Mouse (Mus musculus): ENCODE measurements around the gene Frem2. TPM values are rescaled to one million over a fixed set of nuclear protein-coding genes. Genes with fewer than 3 reads are reported as not detected.

Frem2 gene
- polyA plus RNA-seq (2012; rRNA removed): 0.81 and 0.99 TPM in 2 replicates

- H3K36me3 ChIP-seq (ENCODE audit: control insufficient read depth, insufficient read depth, low read length): no peaks in the 10 kb centered on the region
- peaks cover 8% of the 10 kb centered on the region; the same call in 1 of the 2 replicates for H3K27me3 ChIP-seq (ENCODE audit: control insufficient read depth, insufficient read depth, low read length)
- 2% methylated on average over 34 of the region's 34 CpGs for WGBS
- no peak for DNase-seq
- H3K27ac ChIP-seq (ENCODE audit: control insufficient read depth, insufficient read depth, low read length): no peak within 1 kb of the TSS
- TF ChIP-seq CTCF (IDR thresholded peaks at IDR 0.05; ENCODE audit: borderline replicate concordance, control insufficient read depth, extremely low read depth, insufficient read depth, low read length, poor library complexity): no peak
- no peak for TF ChIP-seq POLR2A (IDR thresholded peaks at IDR 0.05; ENCODE audit: control insufficient read depth, extremely low read depth, insufficient read depth, low read length, poor library complexity)
- no peaks in the 10 kb centered on the region for H3K4me1 ChIP-seq (replicated peaks; ENCODE audit: control insufficient read depth, insufficient read depth, low read length)
- H3K4me3 ChIP-seq (ENCODE audit: control insufficient read depth, insufficient read depth, low read length): peak within 1 kb of the TSS; percentile 8; the same call in 1 of the 2 replicates
Observed at GRCm38 (mm10) chr3:53656878-53657561, at the start of gene Frem2. Gene Frem2 (minus strand): TSS chr3:53657355.

GRCm38 (mm10) chr3:53705992-53706495, 48.9 kb upstream of the Frem2 start:
- TF ChIP-seq POLR2A (IDR thresholded peaks at IDR 0.05; ENCODE audit: control insufficient read depth, extremely low read depth, insufficient read depth, low read length, poor library complexity) (no peak), CTCF (IDR thresholded peaks at IDR 0.05; ENCODE audit: borderline replicate concordance, control insufficient read depth, extremely low read depth, insufficient read depth, low read length, poor library complexity) (no peak)
- Histone ChIP-seq H3K4me3 (ENCODE audit: control insufficient read depth, insufficient read depth, low read length) (no peak overlapping the region), H3K4me1 (replicated peaks; ENCODE audit: control insufficient read depth, insufficient read depth, low read length) (no peaks in the 10 kb centered on the region), H3K27me3 (ENCODE audit: control insufficient read depth, insufficient read depth, low read length) (no peaks in the 10 kb centered on the region), H3K36me3 (ENCODE audit: control insufficient read depth, insufficient read depth, low read length) (no peaks in the 10 kb centered on the region), H3K27ac (ENCODE audit: control insufficient read depth, insufficient read depth, low read length) (no peak overlapping the region)
- 89% methylated on average over 6 of the region's 6 CpGs for WGBS
- DNase-seq: no peak

GRCm38 (mm10) chr3:53703126-53703505, 46.0 kb upstream of the Frem2 start:
- Histone ChIP-seq H3K36me3 (ENCODE audit: control insufficient read depth, insufficient read depth, low read length) (no peaks in the 10 kb centered on the region), H3K4me1 (replicated peaks; ENCODE audit: control insufficient read depth, insufficient read depth, low read length) (no peaks in the 10 kb centered on the region), H3K4me3 (ENCODE audit: control insufficient read depth, insufficient read depth, low read length) (no peak overlapping the region), H3K27ac (ENCODE audit: control insufficient read depth, insufficient read depth, low read length) (no peak overlapping the region), H3K27me3 (ENCODE audit: control insufficient read depth, insufficient read depth, low read length) (no peaks in the 10 kb centered on the region)
- TF ChIP-seq CTCF (IDR thresholded peaks at IDR 0.05; ENCODE audit: borderline replicate concordance, control insufficient read depth, extremely low read depth, insufficient read depth, low read length, poor library complexity) (no peak), POLR2A (IDR thresholded peaks at IDR 0.05; ENCODE audit: control insufficient read depth, extremely low read depth, insufficient read depth, low read length, poor library complexity) (no peak)
- no peak for DNase-seq
- WGBS: 86% methylated on average over 8 of the region's 8 CpGs

DNA sequence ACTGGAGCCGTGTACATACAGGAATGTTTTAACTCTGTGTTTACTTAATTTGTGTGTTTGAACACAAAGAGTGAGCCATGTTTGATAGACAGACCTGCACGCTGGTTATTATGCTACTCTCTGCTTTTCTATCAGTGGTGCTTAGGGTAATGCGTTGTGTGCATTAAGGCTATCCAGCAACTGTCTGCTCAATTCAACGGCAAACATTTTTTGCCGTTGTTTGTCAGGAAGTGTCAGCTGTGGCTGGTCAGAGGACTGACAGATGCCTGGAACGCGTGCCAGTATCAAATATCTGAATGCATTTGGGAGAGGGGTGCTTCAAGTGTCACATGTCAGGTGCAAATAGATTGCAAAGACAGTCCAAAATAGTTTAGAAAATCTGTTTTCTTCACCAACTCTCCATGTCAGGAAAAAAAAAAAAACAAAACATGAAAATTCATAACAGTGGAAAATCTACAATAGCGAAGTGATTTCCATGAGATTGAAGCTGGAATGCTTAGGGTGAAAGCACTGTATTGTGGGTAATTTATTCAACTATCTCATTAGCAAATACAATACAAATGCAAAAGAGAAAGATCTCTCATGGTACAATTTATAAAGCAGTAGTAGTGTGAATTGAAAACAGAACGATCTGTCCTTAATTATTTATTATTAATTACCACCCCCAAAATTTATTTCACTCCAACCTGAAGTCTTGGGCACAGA, 45.4 kb upstream of the Frem2 start:
- no peak overlapping the region for H3K27ac ChIP-seq (ENCODE audit: control insufficient read depth, insufficient read depth, low read length)
- 80% methylated on average over 9 of the region's 9 CpGs for WGBS

DNA sequence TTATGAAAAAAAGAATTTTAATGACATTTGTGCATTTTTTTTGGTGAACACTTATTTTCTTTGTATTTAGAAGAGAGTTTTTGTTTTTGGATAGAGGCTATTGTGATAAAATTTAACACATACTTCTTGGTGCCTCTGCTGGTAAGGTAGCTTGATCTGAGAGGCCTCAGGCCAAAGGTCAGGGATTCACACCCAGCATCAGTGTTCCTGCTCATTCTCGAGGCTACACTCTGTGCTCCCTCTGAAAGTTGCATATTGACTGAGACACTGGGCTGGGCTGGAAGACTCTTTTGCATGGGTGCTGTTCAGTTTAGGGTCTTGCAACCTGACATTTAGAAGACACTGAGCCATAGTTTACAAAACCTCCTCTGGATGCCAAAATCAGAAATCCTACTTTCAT, 44.8 kb upstream of the Frem2 start:
- DNase-seq: no peak
- TF ChIP-seq POLR2A (IDR thresholded peaks at IDR 0.05; ENCODE audit: control insufficient read depth, extremely low read depth, insufficient read depth, low read length, poor library complexity) (no peak), CTCF (IDR thresholded peaks at IDR 0.05; ENCODE audit: borderline replicate concordance, control insufficient read depth, extremely low read depth, insufficient read depth, low read length, poor library complexity) (no peak)
- WGBS: 63% methylated on average over 1 of the region's 1 CpGs
- Histone ChIP-seq H3K27me3 (ENCODE audit: control insufficient read depth, insufficient read depth, low read length) (no peaks in the 10 kb centered on the region), H3K36me3 (ENCODE audit: control insufficient read depth, insufficient read depth, low read length) (no peaks in the 10 kb centered on the region), H3K4me3 (ENCODE audit: control insufficient read depth, insufficient read depth, low read length) (no peak overlapping the region), H3K27ac (ENCODE audit: control insufficient read depth, insufficient read depth, low read length) (no peak overlapping the region), H3K4me1 (replicated peaks; ENCODE audit: control insufficient read depth, insufficient read depth, low read length) (no peaks in the 10 kb centered on the region)

More for the DNA sequence above, 45.4 kb upstream of the Frem2 start:
- DNase-seq: no peak
- Histone ChIP-seq H3K36me3 (ENCODE audit: control insufficient read depth, insufficient read depth, low read length) (no peaks in the 10 kb centered on the region), H3K4me1 (replicated peaks; ENCODE audit: control insufficient read depth, insufficient read depth, low read length) (no peaks in the 10 kb centered on the region), H3K27me3 (ENCODE audit: control insufficient read depth, insufficient read depth, low read length) (no peaks in the 10 kb centered on the region), H3K4me3 (ENCODE audit: control insufficient read depth, insufficient read depth, low read length) (no peak overlapping the region)
- no peak for TF ChIP-seq CTCF (IDR thresholded peaks at IDR 0.05; ENCODE audit: borderline replicate concordance, control insufficient read depth, extremely low read depth, insufficient read depth, low read length, poor library complexity)
- no peak for TF ChIP-seq POLR2A (IDR thresholded peaks at IDR 0.05; ENCODE audit: control insufficient read depth, extremely low read depth, insufficient read depth, low read length, poor library complexity)

DNA sequence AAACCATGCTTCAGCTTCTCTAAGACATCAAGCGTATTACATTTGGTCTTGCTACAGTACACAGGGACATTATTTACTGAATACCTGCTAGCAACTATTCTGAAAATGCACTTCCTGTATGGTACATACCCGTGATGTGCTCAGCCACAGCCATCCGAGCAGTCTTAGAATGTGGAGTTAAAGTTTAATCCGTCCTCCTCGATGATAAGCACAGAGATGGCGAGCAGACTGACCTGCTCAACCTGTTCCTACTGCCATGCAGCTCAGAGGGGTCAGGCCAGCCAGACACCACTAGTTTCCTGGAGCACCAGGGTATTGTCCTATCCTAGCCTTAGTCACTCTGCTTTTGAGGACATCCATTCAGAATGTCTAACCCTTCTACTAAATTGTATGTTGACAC, 30.6 kb upstream of the Frem2 start:
- H3K4me3 ChIP-seq (ENCODE audit: control insufficient read depth, insufficient read depth, low read length): no peak overlapping the region
- 88% methylated on average over 6 of the region's 6 CpGs for WGBS
- TF ChIP-seq CTCF (IDR thresholded peaks at IDR 0.05; ENCODE audit: borderline replicate concordance, control insufficient read depth, extremely low read depth, insufficient read depth, low read length, poor library complexity) (no peak), POLR2A (IDR thresholded peaks at IDR 0.05; ENCODE audit: control insufficient read depth, extremely low read depth, insufficient read depth, low read length, poor library complexity) (no peak)
- no peaks in the 10 kb centered on the region for H3K36me3 ChIP-seq (ENCODE audit: control insufficient read depth, insufficient read depth, low read length)
- H3K4me1 ChIP-seq (replicated peaks; ENCODE audit: control insufficient read depth, insufficient read depth, low read length): no peaks in the 10 kb centered on the region
- no peak for DNase-seq
- no peaks in the 10 kb centered on the region for H3K27me3 ChIP-seq (ENCODE audit: control insufficient read depth, insufficient read depth, low read length)
- no peak overlapping the region for H3K27ac ChIP-seq (ENCODE audit: control insufficient read depth, insufficient read depth, low read length)
